Mouse (Mus musculus) thymus, adult 2 months (tissue): Measurements from ENCODE around the gene Cbfb.

Experiments used
- CTCF ChIP-seq: fragments of 200-500 bp; IDR thresholded peaks from 2 replicates; pipeline ENCODE4 v1.5.1; 2012; ENCODE audit warnings: mild to moderate bottlenecking, control low read depth, low read length, moderate library complexity, borderline replicate concordance; ENCODE audit not compliant: control insufficient read depth, poor library complexity, insufficient read depth; ENCODE audit errors: extremely low read depth
- POLR2A ChIP-seq: fragments of 200-500 bp; IDR thresholded peaks from 2 replicates; pipeline ENCODE4 v1.6.1; 2012; ENCODE audit warnings: mild to moderate bottlenecking, low read length, control low read depth, moderate library complexity; ENCODE audit not compliant: control insufficient read depth, poor library complexity, insufficient read depth; ENCODE audit errors: extremely low read depth

DNA sequence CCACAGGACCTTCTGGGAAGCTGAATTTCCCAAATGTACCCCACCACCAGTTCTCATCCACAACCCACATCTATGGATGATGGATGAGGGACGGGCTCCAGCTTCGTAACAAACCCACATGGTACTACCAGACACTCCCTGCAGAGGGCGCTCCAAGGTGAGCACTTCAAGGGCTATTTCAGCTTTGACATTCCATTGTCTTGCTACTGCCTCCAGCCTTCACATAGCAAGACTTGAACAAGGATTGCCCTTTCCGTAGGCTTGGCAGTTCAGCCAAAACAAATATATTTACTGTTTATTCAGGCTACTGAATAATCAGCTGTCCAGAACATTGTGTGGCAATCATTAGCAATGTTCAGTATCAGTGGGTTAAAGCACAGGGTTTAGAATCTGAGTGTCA, 32.1 kb upstream of the Cbfb start:
- TF ChIP-seq CTCF (peak; percentile 40; the same call in 1 of the 2 replicates), POLR2A (no peak)
